In genomic region chr1:81618880-81619279, GRCm38 (mm10) we compare ENCODE assay signal across 18 mouse cellular contexts.
"Had no signal": no experiment of that assay in that cellular context is flagged by ENCODE, and none has a peak within 500 bp of the region (broad histone marks: within the 10 kb centered on the region; RNA-seq: fewer than 3 reads in every experiment).

No protein-coding gene starts in this region.

- DNase-seq: lung, adult 18-20 months; lung, embryonic 14.5 days; lung, postnatal 10 days; lung, postnatal 4 days; retina, postnatal 1 day; right cerebral cortex, adult 18-20 months; right cerebral cortex, postnatal 25 days; right cerebral cortex, postnatal 4 days; spleen, adult 18-20 months; thymus, adult 18-20 months; thymus, postnatal 14 days; thymus, postnatal 36 days had no signal

- H3K4me2 ChIP-seq: lung, embryonic 14.5 days; midbrain, embryonic 13.5 days; neural tube, embryonic 13.5 days; neural tube, embryonic 15.5 days had no signal

- H3K27ac ChIP-seq: midbrain, embryonic 10.5 days; midbrain, embryonic 13.5 days; neural tube, embryonic 13.5 days; neural tube, embryonic 15.5 days had no signal

- H3K9ac ChIP-seq: lung, embryonic 14.5 days; midbrain, embryonic 13.5 days; neural tube, embryonic 13.5 days; neural tube, embryonic 15.5 days had no signal

- H3K36me3 ChIP-seq: midbrain, embryonic 10.5 days; midbrain, embryonic 13.5 days; neural tube, embryonic 13.5 days; neural tube, embryonic 15.5 days had no signal

- H3K27me3 ChIP-seq: midbrain, embryonic 13.5 days; neural tube, embryonic 13.5 days; neural tube, embryonic 15.5 days had no signal

- H3K9me3 ChIP-seq: midbrain, embryonic 10.5 days; midbrain, embryonic 13.5 days; neural tube, embryonic 13.5 days; neural tube, embryonic 15.5 days had no signal

- ATAC-seq: midbrain, embryonic 13.5 days; midbrain, embryonic 16.5 days had no signal

- H3K4me1 ChIP-seq: midbrain, embryonic 13.5 days; neural tube, embryonic 13.5 days; neural tube, embryonic 15.5 days had no signal

- H3K4me3 ChIP-seq: midbrain, embryonic 10.5 days; midbrain, embryonic 13.5 days; myocyte; neural tube, embryonic 13.5 days; neural tube, embryonic 15.5 days had no signal
